Mouse (Mus musculus) stomach, embryonic 15.5 days (tissue): ENCODE results near the gene Pdss2. TPM values are rescaled to one million over a fixed set of nuclear protein-coding genes. Genes with fewer than 3 reads are reported as not detected.

Experiments used
- ATAC-seq: fragments of 200-750 bp; cut with Nextera tagmentation; 2 replicates; pipeline ENCODE4 v1.8.0; 2017; ENCODE audit warnings: low read depth, moderate number of reproducible peaks, moderate TSS enrichment; ENCODE audit not compliant: insufficient read depth, low FRiP score
- H3K27ac ChIP-seq: fragments of 300-500 bp; sonication (generic); 2 replicates; pipeline ENCODE4 v1.5.1; 2015; ENCODE audit warnings: mild to moderate bottlenecking, inconsistent platforms
- H3K27me3 ChIP-seq: fragments of 300-500 bp; sonication (generic); replicated peaks from 2 replicates; pipeline ENCODE4 v1.6.1; 2015; ENCODE audit warnings: inconsistent platforms
- H3K36me3 ChIP-seq: fragments of 300-500 bp; sonication (generic); 2 replicates; pipeline ENCODE4 v1.6.1; 2015; ENCODE audit warnings: inconsistent platforms
- H3K4me1 ChIP-seq: fragments of 300-500 bp; sonication (generic); 2 replicates; pipeline ENCODE4 v1.6.1; 2015; ENCODE audit warnings: inconsistent platforms
- H3K4me2 ChIP-seq: fragments of 300-500 bp; sonication (generic); 2 replicates; pipeline ENCODE4 v1.6.1; 2015; ENCODE audit warnings: mild to moderate bottlenecking, inconsistent platforms
- H3K4me3 ChIP-seq: fragments of 300-500 bp; sonication (generic); replicated peaks from 2 replicates; pipeline ENCODE4 v1.5.1; 2015; ENCODE audit warnings: inconsistent platforms
- H3K9ac ChIP-seq: fragments of 300-500 bp; sonication (generic); 2 replicates; pipeline ENCODE4 v1.6.1; 2015; ENCODE audit warnings: inconsistent platforms
- H3K9me3 ChIP-seq: fragments of 300-500 bp; sonication (generic); 2 replicates; pipeline ENCODE4 v1.6.1; 2016; ENCODE audit warnings: inconsistent platforms
- WGBS: fragments of 180-500 bp; shearing (Covaris S2); methylation state at CpG from one replicate; pipeline ENCODE4 v1.1.7; 2015; 5-methylcytosine and 5-hydroxymethylcytosine counted together
- polyA plus RNA-seq: library from polyadenylated mRNA; unstranded; fragments of >200 nt; fragmentation: Nextera tagmentation; extraction: Ambion mirVana; gene quantifications from 2 replicates; pipeline ENCODE4 v1.2.1, GENCODE M21; 2015

Gene Pdss2
- polyA plus RNA-seq, 1 experiment from 2014 or later, result 12.7 TPM

- ATAC-seq, result no peak
- Histone ChIP-seq H3K9me3 (no peaks in the 10 kb centered on the region), H3K27ac (no peak overlapping the region), H3K4me1 (no peaks in the 10 kb centered on the region), H3K9ac (no peak overlapping the region), H3K4me2 (no peak overlapping the region), H3K4me3 (no peak overlapping the region), H3K36me3 (no peaks in the 10 kb centered on the region), H3K27me3 (no peaks in the 10 kb centered on the region)
- 37% methylated on average over 6 of the region's 6 CpGs for WGBS
Observed at GRCm38 (mm10) chr10:43211866-43212265, 9.4 kb upstream of the Pdss2 start.

- Histone ChIP-seq H3K4me1 (0 out of 2 replicates have a peak, but pooled peaks cover 3% of the 10 kb centered on the region), H3K9ac (no peak overlapping the region), H3K27me3 (no peaks in the 10 kb centered on the region), H3K4me2 (no peak overlapping the region), H3K9me3 (no peaks in the 10 kb centered on the region), H3K4me3 (no peak overlapping the region), H3K27ac (no peak overlapping the region), H3K36me3 (no peaks in the 10 kb centered on the region)
- WGBS, result 92% methylated on average over 13 of the region's 13 CpGs
- no peak for ATAC-seq
Observed at GRCm38 (mm10) chr10:43217361-43217900, 3.9 kb upstream of the Pdss2 start.

GRCm38 (mm10) chr10:43220479-43220878, 807 bp upstream of the Pdss2 start:
- peak overlapping the region; percentile 60 for H3K4me2 ChIP-seq
- no peaks in the 10 kb centered on the region for H3K36me3 ChIP-seq
- WGBS, result 13% methylated on average over 7 of the region's 7 CpGs
- peak overlapping the region; percentile 65 for H3K9ac ChIP-seq
- H3K4me1 ChIP-seq, result 0 out of 2 replicates have a peak, but pooled peaks cover 3% of the 10 kb centered on the region
- H3K4me3 ChIP-seq, result peak overlapping the region; percentile 70
- H3K9me3 ChIP-seq, result no peaks in the 10 kb centered on the region
- no peak for ATAC-seq
- no peaks in the 10 kb centered on the region for H3K27me3 ChIP-seq
- H3K27ac ChIP-seq, result peak overlapping the region; percentile 92

GRCm38 (mm10) chr10:43221659-43222058, 373 bp downstream of the Pdss2 start:
- WGBS, result under 1% methylated on average over 25 of the region's 25 CpGs
- peak overlapping the region; percentile 92 for H3K27ac ChIP-seq
- peak; percentile 47 for ATAC-seq

GRCm38 (mm10) chr10:43223391-43223790, 2.1 kb downstream of the Pdss2 start:
- WGBS, result 91% methylated on average over 2 of the region's 2 CpGs
- Histone ChIP-seq H3K4me3 (no peak overlapping the region), H3K4me2 (no peak overlapping the region), H3K27ac (no peak overlapping the region), H3K27me3 (no peaks in the 10 kb centered on the region), H3K9me3 (no peaks in the 10 kb centered on the region), H3K36me3 (no peaks in the 10 kb centered on the region), H3K9ac (no peak overlapping the region), H3K4me1 (0 out of 2 replicates have a peak, but pooled peaks cover 3% of the 10 kb centered on the region)
- no peak for ATAC-seq

More at GRCm38 (mm10) chr10:43221659-43222058, 373 bp downstream of the Pdss2 start:
- no peaks in the 10 kb centered on the region for H3K36me3 ChIP-seq
- peak overlapping the region; percentile 73 for H3K4me2 ChIP-seq
- H3K4me1 ChIP-seq, result 0 out of 2 replicates have a peak, but pooled peaks cover 3% of the 10 kb centered on the region
- no peaks in the 10 kb centered on the region for H3K27me3 ChIP-seq
- H3K9me3 ChIP-seq, result no peaks in the 10 kb centered on the region
- peak overlapping the region; percentile 57 for H3K9ac ChIP-seq
- peak overlapping the region; percentile 70 for H3K4me3 ChIP-seq

GRCm38 (mm10) chr10:43226391-43226790, 5.1 kb downstream of the Pdss2 start:
- no peak overlapping the region for H3K4me3 ChIP-seq
- H3K9ac ChIP-seq, result no peak overlapping the region
- WGBS, result 91% methylated on average over 1 of the region's 1 CpGs
- H3K36me3 ChIP-seq, result no peaks in the 10 kb centered on the region
- no peaks in the 10 kb centered on the region for H3K9me3 ChIP-seq
- no peak for ATAC-seq
- no peak overlapping the region for H3K27ac ChIP-seq
- H3K4me2 ChIP-seq, result no peak overlapping the region
- no peaks in the 10 kb centered on the region for H3K27me3 ChIP-seq
- H3K4me1 ChIP-seq, result 0 out of 2 replicates have a peak, but pooled peaks cover 3% of the 10 kb centered on the region

- 82% methylated on average over 2 of the region's 2 CpGs for WGBS
- no peaks in the 10 kb centered on the region for H3K27me3 ChIP-seq
- ATAC-seq, result no peak
- H3K36me3 ChIP-seq, result no peaks in the 10 kb centered on the region
- H3K4me2 ChIP-seq, result no peak overlapping the region
- no peak overlapping the region for H3K4me3 ChIP-seq
- H3K4me1 ChIP-seq, result no peaks in the 10 kb centered on the region
- no peak overlapping the region for H3K27ac ChIP-seq
- H3K9ac ChIP-seq, result no peak overlapping the region
- no peaks in the 10 kb centered on the region for H3K9me3 ChIP-seq
Observed at GRCm38 (mm10) chr10:43229236-43229635, 8.0 kb downstream of the Pdss2 start.

- Histone ChIP-seq H3K27ac (no peak overlapping the region), H3K9me3 (no peaks in the 10 kb centered on the region), H3K27me3 (no peaks in the 10 kb centered on the region), H3K36me3 (no peaks in the 10 kb centered on the region), H3K4me1 (no peaks in the 10 kb centered on the region), H3K4me2 (no peak overlapping the region), H3K9ac (no peak overlapping the region), H3K4me3 (no peak overlapping the region)
- ATAC-seq, result no peak
- WGBS, result 53% methylated on average over 4 of the region's 4 CpGs
Observed at GRCm38 (mm10) chr10:43234522-43234921, 13.2 kb downstream of the Pdss2 start.

- no peak overlapping the region for H3K27ac ChIP-seq
- H3K4me1 ChIP-seq, result no peaks in the 10 kb centered on the region
- no peaks in the 10 kb centered on the region for H3K9me3 ChIP-seq
- H3K4me2 ChIP-seq, result no peak overlapping the region
- H3K4me3 ChIP-seq, result no peak overlapping the region
- H3K36me3 ChIP-seq, result no peaks in the 10 kb centered on the region
- no peak overlapping the region for H3K9ac ChIP-seq
- 74% methylated on average over 3 of the region's 3 CpGs for WGBS
- no peaks in the 10 kb centered on the region for H3K27me3 ChIP-seq
- ATAC-seq, result no peak
Observed at GRCm38 (mm10) chr10:43235011-43235410, 13.7 kb downstream of the Pdss2 start.

GRCm38 (mm10) chr10:43235758-43236669, 14.7 kb downstream of the Pdss2 start:
- Histone ChIP-seq H3K9me3 (no peaks in the 10 kb centered on the region), H3K4me2 (no peak overlapping the region), H3K27me3 (no peaks in the 10 kb centered on the region), H3K27ac (no peak overlapping the region), H3K4me3 (no peak overlapping the region), H3K36me3 (no peaks in the 10 kb centered on the region), H3K9ac (no peak overlapping the region), H3K4me1 (no peaks in the 10 kb centered on the region)
- 92% methylated on average over 5 of the region's 5 CpGs for WGBS
- no peak for ATAC-seq

GRCm38 (mm10) chr10:43242215-43242614, 20.9 kb downstream of the Pdss2 start:
- no peak overlapping the region for H3K4me2 ChIP-seq
- no peaks in the 10 kb centered on the region for H3K27me3 ChIP-seq
- ATAC-seq, result no peak
- no peak overlapping the region for H3K9ac ChIP-seq
- H3K4me1 ChIP-seq, result no peaks in the 10 kb centered on the region
- H3K9me3 ChIP-seq, result no peaks in the 10 kb centered on the region
- H3K27ac ChIP-seq, result no peak overlapping the region
- 91% methylated on average over 8 of the region's 8 CpGs for WGBS
- no peaks in the 10 kb centered on the region for H3K36me3 ChIP-seq
- H3K4me3 ChIP-seq, result no peak overlapping the region

GRCm38 (mm10) chr10:43244262-43244806, 23.0 kb downstream of the Pdss2 start:
- Histone ChIP-seq H3K4me2 (no peak overlapping the region), H3K4me1 (no peaks in the 10 kb centered on the region), H3K4me3 (no peak overlapping the region), H3K27ac (no peak overlapping the region), H3K9me3 (no peaks in the 10 kb centered on the region), H3K36me3 (no peaks in the 10 kb centered on the region), H3K9ac (no peak overlapping the region), H3K27me3 (no peaks in the 10 kb centered on the region)
- 48% methylated on average over 3 of the region's 3 CpGs for WGBS
- no peak for ATAC-seq
